Mouse (Mus musculus) bone marrow macrophage, adult 2 months (primary cell): Measurements from ENCODE around the gene Rbm8a2. TPM values are rescaled to one million over a fixed set of nuclear protein-coding genes. Genes with fewer than 3 reads are reported as not detected.

Source experiments
- H3K27ac ChIP-seq: 2 replicates; pipeline ENCODE4 v1.5.1; 2012; ENCODE audit warnings: low read depth, low read length; ENCODE audit not compliant: insufficient read depth
- H3K4me1 ChIP-seq: 2 replicates; pipeline ENCODE4 v1.6.1; 2012; ENCODE audit warnings: low read length; ENCODE audit not compliant: control insufficient read depth, insufficient read depth
- H3K4me3 ChIP-seq: 2 replicates; pipeline ENCODE4 v1.5.1; 2012; ENCODE audit warnings: mild to moderate bottlenecking, low read length, moderate library complexity; ENCODE audit not compliant: insufficient read depth
- CTCF ChIP-seq: IDR thresholded peaks from 2 replicates; pipeline ENCODE4 v1.5.1; 2012; ENCODE audit warnings: low read depth, mild to moderate bottlenecking, low read length, moderate library complexity
- POLR2A ChIP-seq: IDR thresholded peaks from 2 replicates; pipeline ENCODE4 v1.6.1; 2012; ENCODE audit warnings: mild to moderate bottlenecking, low read depth, low read length, borderline replicate concordance
- polyA plus RNA-seq: library from polyadenylated mRNA; stranded (reverse); fragments of >200 nt; gene quantifications from 2 replicates; pipeline ENCODE4 v1.2.4, GENCODE M21; 2012; ENCODE audit not compliant: missing spikeins, insufficient read depth, insufficient read length

The Rbm8a2 gene
- polyA plus RNA-seq, 1 experiment = 2.1 TPM

DNA sequence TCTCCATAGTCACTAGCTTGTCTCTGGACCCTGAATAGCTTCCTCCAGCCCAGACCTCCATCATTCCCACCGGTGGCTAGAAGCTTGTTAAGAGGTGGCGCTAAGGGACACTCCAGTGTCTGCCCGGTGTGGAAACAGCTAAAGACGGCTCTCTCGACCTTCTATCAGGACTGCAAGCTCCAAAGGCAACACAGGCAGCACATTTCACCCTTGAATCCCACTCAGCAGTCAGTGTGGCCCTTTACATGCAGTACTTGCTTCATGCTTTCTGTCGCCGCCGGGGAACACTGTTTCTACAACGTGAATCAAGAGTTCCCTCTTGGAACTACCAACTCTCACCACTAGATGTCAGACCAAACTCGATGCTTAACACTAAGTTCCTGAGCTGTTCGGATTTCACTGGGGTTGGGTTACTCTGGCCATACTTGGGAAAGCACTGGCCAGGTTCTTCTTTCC lies 42.6 kb downstream of the Rbm8a2 start:
- H3K27ac ChIP-seq = no peak overlapping the region
- no peaks in the 10 kb centered on the region for H3K4me1 ChIP-seq
- H3K4me3 ChIP-seq = no peak overlapping the region
- TF ChIP-seq POLR2A (no peak), CTCF (no peak)

DNA sequence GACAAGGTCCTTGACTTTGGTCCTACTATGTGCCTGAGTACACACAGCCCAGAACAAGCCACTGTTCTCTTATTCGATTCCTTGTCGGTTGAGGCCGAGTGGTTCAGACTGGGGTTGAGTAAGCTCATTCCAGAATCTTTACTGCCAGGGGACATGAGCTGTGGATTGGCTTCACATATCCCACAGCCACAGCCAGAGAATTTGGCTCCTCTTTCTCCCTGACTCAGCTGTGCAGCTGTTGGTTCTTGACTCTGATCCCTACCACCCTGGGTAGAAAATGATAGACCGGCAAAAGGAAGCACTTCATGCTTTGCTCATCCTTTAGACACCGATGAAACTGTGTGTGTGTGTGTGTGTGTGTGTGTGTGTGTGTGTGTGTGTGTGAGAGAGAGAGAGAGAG lies 47.5 kb downstream of the Rbm8a2 start:
- Histone ChIP-seq H3K4me1 (no peaks in the 10 kb centered on the region), H3K27ac (no peak overlapping the region), H3K4me3 (no peak overlapping the region)
- TF ChIP-seq POLR2A (no peak), CTCF (no peak)

Other genes with a start within 250 kb of the Rbm8a2 start
- gene Exo1, start 98.5 kb downstream of the Rbm8a2 start, polyA plus RNA-seq = 7.1 and 8.6 TPM in 2 replicates
- not detected in 2 replicates for gene Gm38100, start 58.8 kb downstream of the Rbm8a2 start, polyA plus RNA-seq